Mouse (Mus musculus): ENCODE data around the gene Magel2. TPM values are rescaled to one million over a fixed set of nuclear protein-coding genes. Genes with fewer than 3 reads are reported as not detected.

Magel2 gene
- not detected for total RNA-seq (2021)
- long read RNA-seq, experiment 1, result 0 reads
- long read RNA-seq, experiment 2, result 0 reads

- no peak for DNase-seq
Measured at GRCm38 (mm10) chr7:62376510-62377304, at the start of gene Magel2. Gene Magel2 (plus strand): TSS chr7:62377010.

GRCm38 (mm10) chr7:62345411-62345810, 31.4 kb upstream of the Magel2 start:
- no peak for DNase-seq

- no peak for DNase-seq
Measured at GRCm38 (mm10) chr7:62346269-62346668, 30.5 kb upstream of the Magel2 start, which contains the start of gene Ndn. Gene Ndn (plus strand): TSS chr7:62346569.

GRCm38 (mm10) chr7:62348106-62348803, 28.6 kb upstream of the Magel2 start:
- peak; percentile 75 for DNase-seq

GRCm38 (mm10) chr7:62348804-62349190, 28.0 kb upstream of the Magel2 start:
- DNase-seq, result no peak

- no peak for DNase-seq
Measured at GRCm38 (mm10) chr7:62351266-62351665, 25.5 kb upstream of the Magel2 start.

- no peak for DNase-seq
Measured at GRCm38 (mm10) chr7:62365039-62365636, 11.7 kb upstream of the Magel2 start.

- no peak for DNase-seq
Measured at GRCm38 (mm10) chr7:62366730-62367129, 10.1 kb upstream of the Magel2 start.

GRCm38 (mm10) chr7:62375658-62376057, 1.2 kb upstream of the Magel2 start:
- DNase-seq, result no peak

- DNase-seq, result no peak
Measured at GRCm38 (mm10) chr7:62377313-62377712, 503 bp downstream of the Magel2 start.

GRCm38 (mm10) chr7:62378529-62378928, 1.7 kb downstream of the Magel2 start:
- no peak for DNase-seq

GRCm38 (mm10) chr7:62382391-62382790, 5.6 kb downstream of the Magel2 start:
- no peak for DNase-seq

- no peak for DNase-seq
Measured at GRCm38 (mm10) chr7:62388291-62388690, 11.5 kb downstream of the Magel2 start.

GRCm38 (mm10) chr7:62392202-62392601, 15.4 kb downstream of the Magel2 start:
- DNase-seq, result no peak

- DNase-seq, result no peak
Measured at GRCm38 (mm10) chr7:62406573-62407050, 29.8 kb downstream of the Magel2 start.

GRCm38 (mm10) chr7:62407803-62408202, 31.0 kb downstream of the Magel2 start:
- DNase-seq, result no peak

- DNase-seq, result no peak
Measured at GRCm38 (mm10) chr7:62415222-62415621, 38.4 kb downstream of the Magel2 start.

GRCm38 (mm10) chr7:62416173-62416572, 39.4 kb downstream of the Magel2 start:
- DNase-seq, result no peak

- no peak for DNase-seq
Measured at GRCm38 (mm10) chr7:62418346-62418745, 41.5 kb downstream of the Magel2 start.

- DNase-seq, result no peak
Measured at GRCm38 (mm10) chr7:62419105-62419492, 42.3 kb downstream of the Magel2 start.

GRCm38 (mm10) chr7:62419493-62420360, 42.9 kb downstream of the Magel2 start, which contains the start of gene Mkrn3:
Gene Mkrn3 (minus strand): TSS chr7:62420139.
- DNase-seq, result peak; percentile 45

GRCm38 (mm10) chr7:62420566-62420965, 43.8 kb downstream of the Magel2 start:
- DNase-seq, result no peak

All from gastrocnemius, postnatal 25 days (tissue).